Mouse (Mus musculus) hindbrain, embryonic 10.5 days (tissue): ENCODE data around the gene Fhdc1. TPM values are rescaled to one million over a fixed set of nuclear protein-coding genes. Genes with fewer than 3 reads are reported as not detected.

Experiments used
- DNase-seq: peaks from one replicate; pipeline ENCODE4 v3.0.0-alpha.2; 2017; ENCODE audit warnings: low spot score
- H3K27ac ChIP-seq: fragments of 300-500 bp; sonication (generic); 2 replicates; pipeline ENCODE4 v1.5.1; 2016; ENCODE audit warnings: mild to moderate bottlenecking, moderate library complexity
- H3K27me3 ChIP-seq: fragments of 300-500 bp; sonication (generic); 2 replicates; pipeline ENCODE4 v1.6.1; 2016; ENCODE audit warnings: mild to moderate bottlenecking; ENCODE audit not compliant: poor library complexity, insufficient read depth, severe bottlenecking
- H3K36me3 ChIP-seq: fragments of 300-500 bp; sonication (generic); 2 replicates; pipeline ENCODE4 v1.6.1; 2016; ENCODE audit warnings: mild to moderate bottlenecking, moderate library complexity
- H3K4me1 ChIP-seq: fragments of 300-500 bp; sonication (generic); replicated peaks from 2 replicates; pipeline ENCODE4 v1.6.1; 2016; ENCODE audit warnings: mild to moderate bottlenecking
- H3K4me3 ChIP-seq: fragments of 300-500 bp; sonication (generic); 2 replicates; pipeline ENCODE4 v1.5.1; 2016; ENCODE audit warnings: mild to moderate bottlenecking, moderate library complexity
- H3K9me3 ChIP-seq: fragments of 300-500 bp; sonication (generic); 2 replicates; pipeline ENCODE4 v1.6.1; 2016; ENCODE audit warnings: mild to moderate bottlenecking, moderate library complexity
- WGBS: fragments of 180-500 bp; shearing (Covaris S2); methylation state at CpG from one replicate; pipeline ENCODE4 v1.1.7; 2016; 5-methylcytosine and 5-hydroxymethylcytosine counted together
- polyA plus RNA-seq: library from polyadenylated mRNA; unstranded; fragments of >200 nt; fragmentation: Nextera tagmentation; extraction: Ambion mirVana; gene quantifications from 2 replicates; pipeline ENCODE4 v1.2.1, GENCODE M21; 2016

The Fhdc1 gene
- 3.8 and 5.8 TPM in 2 replicates for polyA plus RNA-seq

- peak within 1 kb of the TSS; percentile 77 for H3K4me3 ChIP-seq
- H3K9me3 ChIP-seq, result no peaks in the 10 kb centered on the region
- peak; percentile 71 for DNase-seq
- WGBS, result under 1% methylated on average over 82 of the region's 82 CpGs
- H3K4me1 ChIP-seq, result peaks cover 42% of the 10 kb centered on the region
- H3K36me3 ChIP-seq, result no peaks in the 10 kb centered on the region
- H3K27me3 ChIP-seq, result peaks cover 78% of the 10 kb centered on the region
- peak within 1 kb of the TSS; percentile 84 for H3K27ac ChIP-seq
Observed at GRCm38 (mm10) chr3:84480006-84480897, at the start of gene Fhdc1. TSS of gene Fhdc1 (minus strand) at chr3:84480429.

DNA sequence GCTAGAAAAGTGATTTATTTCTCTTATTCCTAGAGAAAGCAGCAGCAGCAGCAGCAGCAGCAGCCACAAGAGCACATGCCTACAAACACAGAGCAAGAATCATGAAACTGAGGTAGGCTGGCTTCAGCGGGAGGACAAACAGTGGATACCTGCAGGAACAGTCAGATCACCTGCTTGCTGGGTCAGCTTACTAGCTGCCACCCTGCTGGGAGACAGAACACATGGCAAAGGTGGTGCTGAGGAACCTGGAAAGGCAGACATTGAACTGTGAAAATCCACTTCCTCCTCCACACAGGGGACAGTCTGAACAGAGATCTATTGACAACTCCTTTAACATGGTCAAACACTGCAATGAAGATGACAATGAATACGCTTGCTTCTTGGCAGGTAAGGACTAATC lies 48.8 kb upstream of the Fhdc1 start:
- no peak overlapping the region for H3K27ac ChIP-seq
- H3K4me3 ChIP-seq, result no peak overlapping the region
- H3K27me3 ChIP-seq, result no peaks in the 10 kb centered on the region
- H3K9me3 ChIP-seq, result no peaks in the 10 kb centered on the region
- DNase-seq, result no peak
- WGBS, result 85% methylated on average over 2 of the region's 2 CpGs
- 0 out of 2 replicates have a peak, but pooled peaks cover 7% of the 10 kb centered on the region for H3K36me3 ChIP-seq
- peaks cover 6% of the 10 kb centered on the region; the same call in 1 of the 2 replicates for H3K4me1 ChIP-seq

- peaks cover 6% of the 10 kb centered on the region; the same call in 1 of the 2 replicates for H3K4me1 ChIP-seq
- 79% methylated on average over 1 of the region's 1 CpGs for WGBS
- no peaks in the 10 kb centered on the region for H3K36me3 ChIP-seq
- H3K9me3 ChIP-seq, result no peaks in the 10 kb centered on the region
- no peak overlapping the region for H3K4me3 ChIP-seq
- no peak overlapping the region for H3K27ac ChIP-seq
- DNase-seq, result no peak
- H3K27me3 ChIP-seq, result no peaks in the 10 kb centered on the region
Observed at GRCm38 (mm10) chr3:84524952-84525351, 44.7 kb upstream of the Fhdc1 start.

- DNase-seq, result no peak
- H3K4me1 ChIP-seq, result 0 out of 2 replicates have a peak, but pooled peaks cover 3% of the 10 kb centered on the region
- 94% methylated on average over 3 of the region's 3 CpGs for WGBS
- H3K4me3 ChIP-seq, result no peak overlapping the region
- H3K27ac ChIP-seq, result no peak overlapping the region
- H3K9me3 ChIP-seq, result no peaks in the 10 kb centered on the region
- H3K36me3 ChIP-seq, result peaks cover 5% of the 10 kb centered on the region; the same call in 1 of the 2 replicates
- no peaks in the 10 kb centered on the region for H3K27me3 ChIP-seq
Observed at GRCm38 (mm10) chr3:84516163-84516562, 35.9 kb upstream of the Fhdc1 start.

DNA sequence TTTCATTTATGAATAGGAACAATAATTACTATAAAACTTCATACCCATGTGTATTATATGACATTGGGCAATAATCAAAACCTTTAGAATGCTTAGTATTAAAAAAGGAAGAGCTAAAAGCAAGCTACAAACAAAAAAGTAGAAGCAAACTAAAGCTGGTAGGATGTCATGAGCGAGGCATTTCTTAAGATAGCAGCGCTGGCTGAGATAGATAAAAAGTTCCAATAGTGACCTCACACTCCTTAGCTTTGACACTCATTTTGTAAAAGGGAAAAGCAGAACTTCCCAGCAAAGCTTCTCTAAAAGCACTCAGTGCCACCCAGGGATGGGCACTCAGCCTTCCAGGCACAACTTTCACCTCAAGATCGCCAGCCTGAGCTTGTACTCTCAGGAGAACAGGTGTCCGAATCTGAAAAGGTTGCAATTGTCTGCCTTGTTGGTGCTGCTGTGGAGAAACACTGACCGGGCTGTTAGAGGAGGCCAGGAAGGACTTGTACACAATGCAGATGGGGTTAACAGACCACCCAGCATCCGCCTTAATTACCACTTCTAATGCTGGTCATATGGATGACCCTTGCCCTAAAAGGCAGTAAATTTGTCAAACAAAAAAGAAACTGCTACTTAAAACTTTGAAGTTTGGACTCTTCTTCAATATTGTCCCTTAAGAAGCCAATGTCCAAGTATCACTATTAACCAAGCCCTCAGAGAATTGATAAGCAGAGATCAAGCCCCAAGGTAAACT lies 32.7 kb upstream of the Fhdc1 start:
- Histone ChIP-seq H3K27ac (no peak overlapping the region), H3K27me3 (no peaks in the 10 kb centered on the region), H3K36me3 (no peaks in the 10 kb centered on the region), H3K9me3 (no peaks in the 10 kb centered on the region), H3K4me1 (0 out of 2 replicates have a peak, but pooled peaks cover 3% of the 10 kb centered on the region), H3K4me3 (no peak overlapping the region)
- 80% methylated on average over 6 of the region's 6 CpGs for WGBS
- no peak for DNase-seq

DNA sequence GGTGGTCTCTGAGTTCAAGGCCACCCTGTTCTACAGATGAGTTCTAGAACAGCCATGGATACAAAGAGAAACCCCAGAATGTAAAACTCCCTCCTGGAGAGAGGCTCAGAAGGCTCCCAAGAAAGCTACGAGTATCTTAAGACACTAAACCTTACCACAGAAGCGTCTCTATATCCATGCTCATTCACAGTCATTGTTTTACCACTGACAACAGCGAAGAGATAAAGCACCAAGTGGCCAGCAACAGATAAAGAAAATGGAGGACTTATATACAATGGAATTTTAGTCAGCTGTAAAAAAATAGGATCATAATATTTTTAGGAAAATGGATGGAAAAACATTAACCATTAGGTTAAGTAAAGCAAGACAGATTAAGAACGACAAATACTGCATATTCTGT lies 25.0 kb upstream of the Fhdc1 start:
- WGBS, result 91% methylated on average over 4 of the region's 4 CpGs
- no peak overlapping the region for H3K27ac ChIP-seq
- peaks cover 7% of the 10 kb centered on the region; the same call in 1 of the 2 replicates for H3K36me3 ChIP-seq

GRCm38 (mm10) chr3:84504291-84504690 lies 24.1 kb upstream of the Fhdc1 start:
- peaks cover 21% of the 10 kb centered on the region for H3K4me1 ChIP-seq
- DNase-seq, result no peak
- peaks cover 7% of the 10 kb centered on the region; the same call in 1 of the 2 replicates for H3K36me3 ChIP-seq
- H3K27me3 ChIP-seq, result no peaks in the 10 kb centered on the region
- H3K4me3 ChIP-seq, result no peak overlapping the region
- H3K27ac ChIP-seq, result no peak overlapping the region
- H3K9me3 ChIP-seq, result no peaks in the 10 kb centered on the region
- 91% methylated on average over 8 of the region's 8 CpGs for WGBS

More for the DNA sequence above, 25.0 kb upstream of the Fhdc1 start:
- Histone ChIP-seq H3K4me3 (no peak overlapping the region), H3K9me3 (no peaks in the 10 kb centered on the region), H3K27me3 (no peaks in the 10 kb centered on the region), H3K4me1 (peaks cover 19% of the 10 kb centered on the region)
- DNase-seq, result no peak

- H3K36me3 ChIP-seq, result peaks cover 7% of the 10 kb centered on the region; the same call in 1 of the 2 replicates
- H3K27ac ChIP-seq, result no peak overlapping the region
- no peaks in the 10 kb centered on the region for H3K9me3 ChIP-seq
- no peak overlapping the region for H3K4me3 ChIP-seq
- H3K4me1 ChIP-seq, result peaks cover 21% of the 10 kb centered on the region
- WGBS, result 85% methylated on average over 2 of the region's 2 CpGs
- no peaks in the 10 kb centered on the region for H3K27me3 ChIP-seq
- DNase-seq, result no peak
Observed at GRCm38 (mm10) chr3:84502101-84502500, 21.9 kb upstream of the Fhdc1 start.

DNA sequence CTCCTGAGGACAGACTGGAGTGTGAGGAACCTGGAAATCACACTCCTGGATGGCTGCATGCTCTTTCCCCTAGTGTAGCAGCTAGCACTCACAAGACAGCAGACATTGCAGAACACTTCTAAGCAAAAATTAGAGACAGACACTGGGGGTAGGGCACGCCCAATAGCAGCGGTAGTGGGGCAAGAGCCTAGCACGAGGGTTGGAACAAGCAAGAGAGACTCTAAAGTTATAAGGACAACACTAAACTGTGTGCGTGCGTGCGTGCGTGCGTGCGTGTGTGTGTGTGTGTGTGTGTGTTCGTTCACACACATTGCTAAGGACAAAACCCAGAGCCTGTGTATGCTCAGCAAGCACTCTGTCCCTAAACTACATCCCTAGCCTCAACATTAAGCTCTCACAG lies 20.3 kb upstream of the Fhdc1 start:
- peaks cover 12% of the 10 kb centered on the region; the same call in 1 of the 2 replicates for H3K36me3 ChIP-seq
- no peaks in the 10 kb centered on the region for H3K9me3 ChIP-seq
- 75% methylated on average over 10 of the region's 10 CpGs for WGBS
- DNase-seq, result no peak
- no peaks in the 10 kb centered on the region for H3K27me3 ChIP-seq
- H3K27ac ChIP-seq, result peak overlapping the region; percentile 50
- peaks cover 21% of the 10 kb centered on the region for H3K4me1 ChIP-seq
- no peak overlapping the region for H3K4me3 ChIP-seq

DNA sequence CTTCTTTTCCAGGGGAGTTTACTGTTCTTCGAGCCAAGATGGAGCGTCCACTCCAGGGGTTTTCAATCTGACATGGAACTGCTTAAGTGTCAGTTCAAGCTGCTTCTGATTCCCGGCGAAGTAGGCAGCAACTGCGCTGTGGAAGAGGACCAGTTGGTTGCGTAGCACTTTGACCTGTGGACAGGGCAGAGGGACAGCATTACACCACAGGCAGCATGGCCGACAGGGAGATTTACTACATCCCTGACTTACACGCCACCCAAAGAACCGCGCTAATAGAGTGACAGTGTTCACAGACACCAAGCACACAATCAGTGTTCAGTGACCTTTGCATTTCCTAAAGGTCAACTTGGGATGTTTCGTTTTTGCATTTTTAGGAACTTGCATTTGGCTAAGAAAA lies 17.5 kb upstream of the Fhdc1 start:
- Histone ChIP-seq H3K9me3 (no peaks in the 10 kb centered on the region), H3K36me3 (peaks cover 13% of the 10 kb centered on the region), H3K4me3 (no peak overlapping the region), H3K4me1 (peaks cover 21% of the 10 kb centered on the region), H3K27me3 (no peaks in the 10 kb centered on the region), H3K27ac (no peak overlapping the region)
- 79% methylated on average over 11 of the region's 11 CpGs for WGBS
- DNase-seq, result no peak

GRCm38 (mm10) chr3:84492657-84493056 lies 12.4 kb upstream of the Fhdc1 start:
- H3K36me3 ChIP-seq, result peaks cover 15% of the 10 kb centered on the region
- H3K9me3 ChIP-seq, result no peaks in the 10 kb centered on the region
- H3K4me1 ChIP-seq, result peaks cover 25% of the 10 kb centered on the region
- 95% methylated on average over 8 of the region's 8 CpGs for WGBS
- no peak overlapping the region for H3K27ac ChIP-seq
- DNase-seq, result no peak
- H3K27me3 ChIP-seq, result no peaks in the 10 kb centered on the region
- no peak overlapping the region for H3K4me3 ChIP-seq

DNA sequence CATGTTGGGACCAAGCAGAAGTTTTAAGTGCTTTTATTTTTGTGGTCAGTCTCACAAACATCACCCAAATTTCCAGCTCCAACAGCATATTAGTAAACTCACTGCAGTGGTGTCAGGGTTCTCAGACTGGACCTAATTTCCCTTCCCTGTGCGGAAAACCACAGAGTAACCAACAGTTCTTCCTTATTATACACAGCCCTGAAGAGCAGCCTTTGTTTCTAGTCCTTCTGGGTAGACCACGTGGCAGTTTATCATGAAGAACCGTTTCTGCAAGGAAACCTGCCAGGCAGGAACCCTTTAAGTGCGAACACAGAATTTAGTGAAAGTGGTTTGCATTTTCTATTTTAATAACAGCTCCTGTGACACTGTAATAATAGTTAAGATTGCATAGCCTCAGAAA lies 11.9 kb upstream of the Fhdc1 start:
- H3K9me3 ChIP-seq, result no peaks in the 10 kb centered on the region
- DNase-seq, result no peak
- no peaks in the 10 kb centered on the region for H3K27me3 ChIP-seq
- H3K4me3 ChIP-seq, result no peak overlapping the region
- 89% methylated on average over 4 of the region's 4 CpGs for WGBS
- peaks cover 15% of the 10 kb centered on the region for H3K36me3 ChIP-seq
- H3K27ac ChIP-seq, result no peak overlapping the region
- peaks cover 30% of the 10 kb centered on the region for H3K4me1 ChIP-seq

GRCm38 (mm10) chr3:84488716-84489115 lies 8.5 kb upstream of the Fhdc1 start:
- no peaks in the 10 kb centered on the region for H3K9me3 ChIP-seq
- H3K27me3 ChIP-seq, result no peaks in the 10 kb centered on the region
- WGBS, result 35% methylated on average over 6 of the region's 6 CpGs
- peaks cover 31% of the 10 kb centered on the region for H3K4me1 ChIP-seq
- peak overlapping the region; percentile 58; the same call in 1 of the 2 replicates for H3K27ac ChIP-seq
- H3K36me3 ChIP-seq, result peaks cover 9% of the 10 kb centered on the region
- no peak overlapping the region for H3K4me3 ChIP-seq
- DNase-seq, result no peak
